Mouse (Mus musculus): ENCODE data around the gene Il15ra. TPM values are rescaled to one million over a fixed set of nuclear protein-coding genes. Genes with fewer than 3 reads are reported as not detected.

Il15ra gene
- total and polyA plus RNA-seq, 3 experiments = 12.6 to 16.6 (median 14.4) TPM

GRCm38 (mm10) chr2:11659263-11659662 lies 45.8 kb upstream of the Il15ra start:
- H3K9me3 ChIP-seq (replicated peaks; ENCODE audit: low read length) = no peaks in the 10 kb centered on the region
- DNase-seq (ENCODE audit: extremely low read depth) = no peak
- H3K36me3 ChIP-seq (replicated peaks in 1 of 2; ENCODE audit: control insufficient read depth in 1 of 2, insufficient read depth in 1 of 2, low read length in 1 of 2) = peaks cover 0 to 2% of the 10 kb centered on the region in 2 experiments
- H3K4me1 ChIP-seq (ENCODE audit: control insufficient read depth in 1 of 2, insufficient read depth in 2 of 2) = peaks cover 37 to 84% of the 10 kb centered on the region in 2 experiments
- TF ChIP-seq POLR2AphosphoS2 (IDR thresholded peaks at IDR 0.05; ENCODE audit: low read depth, low read length) = no peak
- no peak for TF ChIP-seq TBP (conservative IDR thresholded peaks at IDR 0.05; ENCODE audit: low read depth, low read length)
- TF ChIP-seq CTCF (conservative IDR thresholded peaks at IDR 0.05 in 1 of 2, IDR thresholded peaks at IDR 0.05 in 1 of 2; ENCODE audit: low read depth in 2 of 2, low read length in 2 of 2) = no peak
- no peak for TF ChIP-seq ZNF384 (IDR thresholded peaks at IDR 0.05; ENCODE audit: low read depth, low read length)
- TF ChIP-seq E2F4 (IDR thresholded peaks at IDR 0.05; ENCODE audit: insufficient replicate concordance, low read depth, low read length) = no peak
- TF ChIP-seq CHD1 (IDR thresholded peaks at IDR 0.05; ENCODE audit: low read depth, low read length) = no peak
- no peak for TF ChIP-seq TCF12 (IDR thresholded peaks at IDR 0.05; ENCODE audit: low read depth, low read length)
- TF ChIP-seq ZMIZ1 (IDR thresholded peaks at IDR 0.05; ENCODE audit: low read depth, low read length) = no peak
- TF ChIP-seq JUND (conservative IDR thresholded peaks at IDR 0.05; ENCODE audit: low read depth, low read length) = no peak
- no peak overlapping the region for H3K4me3 ChIP-seq (replicated peaks in 1 of 3; ENCODE audit: low read depth in 2 of 3, low read length in 2 of 3, poor library complexity in 1 of 3)
- no peak overlapping the region for H3K9ac ChIP-seq (ENCODE audit: insufficient read depth, low read depth)
- H3K27ac ChIP-seq (ENCODE audit: insufficient read depth, low read depth) = no peak overlapping the region
- no peaks in the 10 kb centered on the region for H3K27me3 ChIP-seq (replicated peaks)
- H3K4me2 ChIP-seq (ENCODE audit: insufficient read depth, low read depth, poor library complexity, severe bottlenecking) = no peak overlapping the region
- dilution Hi-C loops (cut with MboI; ENCODE audit: extremely low pct_ligation_motif_present, extremely low pct_unique_long_range_greater_than_20kb, low sequenced_read_pairs) (no loop called here), in situ Hi-C loops (cut with MboI; ENCODE audit: low pct_ligation_motif_present, low pct_unique_long_range_greater_than_20kb, low sequenced_read_pairs) (no loop called here)
- H3K79me2 ChIP-seq (replicated peaks; ENCODE audit: control insufficient read depth, extremely low read depth, insufficient read depth, poor library complexity, severe bottlenecking) = peaks cover 8% of the 10 kb centered on the region

- peaks cover 8% of the 10 kb centered on the region for H3K79me2 ChIP-seq (replicated peaks; ENCODE audit: control insufficient read depth, extremely low read depth, insufficient read depth, poor library complexity, severe bottlenecking)
- peak; percentile 65 for DNase-seq (ENCODE audit: extremely low read depth)
- H3K36me3 ChIP-seq (replicated peaks in 1 of 2; ENCODE audit: control insufficient read depth in 1 of 2, insufficient read depth in 1 of 2, low read length in 1 of 2) = peaks cover 0 to 2% of the 10 kb centered on the region in 2 experiments
- H3K4me3 ChIP-seq (replicated peaks in 1 of 3; ENCODE audit: low read depth in 2 of 3, low read length in 2 of 3, poor library complexity in 1 of 3) = peak overlapping the region; percentile 32 to 56 (median 39)
- peak overlapping the region; percentile 72 for H3K9ac ChIP-seq (ENCODE audit: insufficient read depth, low read depth)
- H3K27me3 ChIP-seq (replicated peaks) = no peaks in the 10 kb centered on the region
- dilution Hi-C loops (cut with MboI; ENCODE audit: extremely low pct_ligation_motif_present, extremely low pct_unique_long_range_greater_than_20kb, low sequenced_read_pairs) = no loop called here
- TF ChIP-seq TBP (conservative IDR thresholded peaks at IDR 0.05; ENCODE audit: low read depth, low read length) (peak; percentile 84), CHD2 (IDR thresholded peaks at IDR 0.05; ENCODE audit: low read length) (peak; percentile 53; the same call in 1 of the 2 replicates), USF2 (conservative IDR thresholded peaks at IDR 0.05; ENCODE audit: low read depth, low read length) (no peak), MYC (IDR thresholded peaks at IDR 0.05; ENCODE audit: low read depth, low read length) (peak; percentile 66), ZC3H11A (IDR thresholded peaks at IDR 0.05; ENCODE audit: low read depth, low read length) (no peak), ETS1 (conservative IDR thresholded peaks at IDR 0.05; ENCODE audit: low read depth, low read length) (peak; percentile 54), MEF2A (IDR thresholded peaks at IDR 0.05; ENCODE audit: borderline replicate concordance, low read depth, low read length) (peak; percentile 37), MAX (IDR thresholded peaks at IDR 0.05; ENCODE audit: low read length) (peak; percentile 64; the same call in 1 of the 2 replicates), POLR2AphosphoS2 (IDR thresholded peaks at IDR 0.05; ENCODE audit: low read depth, low read length) (no peak), ZMIZ1 (IDR thresholded peaks at IDR 0.05; ENCODE audit: low read depth, low read length) (0 out of 2 replicates have a peak, but pooled peaks have one; percentile 36), RCOR1 (conservative IDR thresholded peaks at IDR 0.05; ENCODE audit: low read depth, low read length) (peak; percentile 45; the same call in 1 of the 2 replicates), TCF12 (IDR thresholded peaks at IDR 0.05; ENCODE audit: low read depth, low read length) (peak; percentile 67), PAX5 (IDR thresholded peaks at IDR 0.05; ENCODE audit: low read length) (no peak), CTCF (conservative IDR thresholded peaks at IDR 0.05 in 1 of 2, IDR thresholded peaks at IDR 0.05 in 1 of 2; ENCODE audit: low read depth in 2 of 2, low read length in 2 of 2) (no peak), IRF4 (IDR thresholded peaks at IDR 0.05; ENCODE audit: low read depth, low read length) (peak; percentile 69), POLR2A (IDR thresholded peaks at IDR 0.05; ENCODE audit: low read depth, low read length) (no peak; the same call in none of the 2 replicates), EP300 (IDR thresholded peaks at IDR 0.05; ENCODE audit: low read length) (peak; percentile 68), SIN3A (IDR thresholded peaks at IDR 0.05; ENCODE audit: low read length) (peak; percentile 67), ZNF384 (IDR thresholded peaks at IDR 0.05; ENCODE audit: low read depth, low read length) (peak; percentile 14; the same call in 1 of the 2 replicates), KAT2A (IDR thresholded peaks at IDR 0.05; ENCODE audit: insufficient replicate concordance, low read length) (peak; percentile 52; the same call in 1 of the 2 replicates), SMC3 (IDR thresholded peaks at IDR 0.05; ENCODE audit: low read depth, low read length) (no peak; the same call in 1 of the 2 replicates), BHLHE40 (IDR thresholded peaks at IDR 0.05; ENCODE audit: low read depth, low read length) (peak; percentile 18), ELF1 (IDR thresholded peaks at IDR 0.05; ENCODE audit: low read depth, low read length) (peak; percentile 67), MXI1 (IDR thresholded peaks at IDR 0.05; ENCODE audit: low read depth, low read length) (peak; percentile 66), E2F4 (IDR thresholded peaks at IDR 0.05; ENCODE audit: insufficient replicate concordance, low read depth, low read length) (0 out of 2 replicates have a peak, but pooled peaks have one; percentile 14), NELFE (IDR thresholded peaks at IDR 0.05; ENCODE audit: low read depth, low read length) (peak; percentile 49; the same call in 1 of the 2 replicates), HCFC1 (IDR thresholded peaks at IDR 0.05; ENCODE audit: low read depth, low read length) (peak; percentile 80)
- in situ Hi-C loops (cut with MboI; ENCODE audit: low pct_ligation_motif_present, low pct_unique_long_range_greater_than_20kb, low sequenced_read_pairs) = no loop called here
- peak overlapping the region; percentile 80 for H3K4me2 ChIP-seq (ENCODE audit: insufficient read depth, low read depth, poor library complexity, severe bottlenecking)
- H3K9me3 ChIP-seq (replicated peaks; ENCODE audit: low read length) = no peaks in the 10 kb centered on the region
- peak overlapping the region; percentile 98 for H3K27ac ChIP-seq (ENCODE audit: insufficient read depth, low read depth)
- H3K4me1 ChIP-seq (ENCODE audit: control insufficient read depth in 1 of 2, insufficient read depth in 2 of 2) = peaks cover 32 to 66% of the 10 kb centered on the region in 2 experiments
These were observed 42.8 kb upstream of the Il15ra start for GRCm38 (mm10) chr2:11662143-11662906.

Data from CH12.LX (cell line).